Mouse (Mus musculus): ENCODE results near the gene Chpt1. TPM values are rescaled to one million over a fixed set of nuclear protein-coding genes. Genes with fewer than 3 reads are reported as not detected.

The Chpt1 gene
- polyA plus RNA-seq, 1 experiment from 2014 or later, result 14.0 TPM

DNA sequence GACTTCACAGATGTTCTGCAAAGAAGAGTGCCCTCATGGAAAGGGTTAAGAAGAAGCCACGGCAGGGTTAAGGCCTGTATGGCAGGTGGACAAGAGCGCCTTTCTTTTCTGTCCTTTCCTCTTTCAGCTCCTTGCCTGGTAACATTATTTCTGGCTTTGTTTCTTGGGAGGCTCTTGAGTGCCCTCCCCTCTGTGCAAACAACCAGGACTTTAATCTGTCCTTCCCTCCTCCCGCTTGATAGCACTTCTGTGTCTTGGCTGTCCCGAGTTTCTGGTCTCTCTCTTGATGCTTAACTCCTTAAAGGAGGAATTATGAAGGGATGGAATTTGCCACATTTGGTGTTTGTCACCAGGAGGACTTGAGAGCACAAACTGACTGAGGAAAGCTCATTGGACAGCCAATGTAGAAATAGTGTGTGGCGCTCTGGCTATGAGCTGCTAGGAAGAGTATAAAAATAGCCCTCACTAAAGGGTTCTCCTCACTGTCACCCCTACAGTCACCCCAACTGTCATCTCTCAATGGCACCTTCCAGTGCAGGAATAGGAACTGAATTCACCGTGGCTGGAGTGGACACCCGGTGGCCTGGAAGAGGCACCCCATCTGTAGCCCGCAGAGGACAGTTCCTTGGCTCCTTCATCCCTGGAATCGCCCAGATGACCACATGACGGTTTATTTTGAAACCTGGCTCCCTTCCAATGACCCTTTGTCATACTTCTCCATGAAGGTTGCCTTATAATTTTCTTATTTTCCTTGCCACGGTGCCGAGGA lies 6.8 kb upstream of the Chpt1 start:
- no peaks in the 10 kb centered on the region for H3K4me1 ChIP-seq
- H3K27me3 ChIP-seq, result no peaks in the 10 kb centered on the region
- WGBS, result 76% methylated on average over 12 of the region's 12 CpGs
- H3K9ac ChIP-seq, result no peak overlapping the region
- H3K36me3 ChIP-seq, result no peaks in the 10 kb centered on the region
- H3K4me2 ChIP-seq, result no peak overlapping the region
- H3K9me3 ChIP-seq, result no peaks in the 10 kb centered on the region
- H3K27ac ChIP-seq, result no peak overlapping the region
- H3K4me3 ChIP-seq, result no peak overlapping the region
- ATAC-seq (ENCODE audit: insufficient number of reproducible peaks, insufficient read depth, low FRiP score, low TSS enrichment, low read depth), result no peak

- WGBS, result 81% methylated on average over 7 of the region's 7 CpGs
- Histone ChIP-seq H3K36me3 (no peaks in the 10 kb centered on the region), H3K4me3 (no peak overlapping the region), H3K27me3 (no peaks in the 10 kb centered on the region), H3K27ac (no peak overlapping the region), H3K9me3 (no peaks in the 10 kb centered on the region), H3K4me1 (peaks cover 4% of the 10 kb centered on the region), H3K9ac (no peak overlapping the region), H3K4me2 (no peak overlapping the region)
- ATAC-seq (ENCODE audit: insufficient number of reproducible peaks, insufficient read depth, low FRiP score, low TSS enrichment, low read depth), result no peak
Measured at GRCm38 (mm10) chr10:88507691-88508143, 3.8 kb upstream of the Chpt1 start.

DNA sequence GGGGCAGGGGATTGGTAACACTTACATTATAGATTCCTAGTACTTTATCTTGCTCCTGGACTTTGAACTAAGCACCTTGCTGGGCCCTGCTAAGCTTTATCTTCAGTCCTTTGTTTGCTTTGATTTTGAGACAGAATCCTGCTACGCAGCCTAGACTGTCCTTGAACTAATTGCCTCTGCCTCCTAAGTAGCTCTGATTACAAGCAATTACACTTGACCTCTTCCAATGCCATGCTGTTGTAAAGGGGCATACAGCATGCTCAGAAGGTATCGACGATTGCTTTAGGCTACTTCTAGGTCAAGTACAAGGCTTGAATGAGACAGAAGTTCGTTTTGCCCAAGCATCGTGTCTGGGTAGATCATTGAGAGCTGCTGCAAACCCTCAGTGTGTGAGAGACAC lies 1.4 kb upstream of the Chpt1 start:
- H3K9ac ChIP-seq, result no peak overlapping the region
- WGBS, result 41% methylated on average over 5 of the region's 5 CpGs

GRCm38 (mm10) chr10:88504481-88504880 lies 608 bp upstream of the Chpt1 start:
- Histone ChIP-seq H3K4me1 (peaks cover 21% of the 10 kb centered on the region), H3K4me3 (peak overlapping the region; percentile 76; the same call in 1 of the 2 replicates), H3K4me2 (peak overlapping the region; percentile 89), H3K27me3 (no peaks in the 10 kb centered on the region), H3K36me3 (no peaks in the 10 kb centered on the region), H3K27ac (no peak overlapping the region), H3K9me3 (no peaks in the 10 kb centered on the region), H3K9ac (peak overlapping the region; percentile 90; the same call in 1 of the 2 replicates)
- 49% methylated on average over 3 of the region's 3 CpGs for whole genome bisulfite sequencing
- ATAC-seq (ENCODE audit: insufficient number of reproducible peaks, insufficient read depth, low FRiP score, low TSS enrichment, low read depth), result no peak

More for the DNA sequence above, 1.4 kb upstream of the Chpt1 start:
- Histone ChIP-seq H3K36me3 (no peaks in the 10 kb centered on the region), H3K4me2 (no peak overlapping the region), H3K27me3 (no peaks in the 10 kb centered on the region), H3K27ac (no peak overlapping the region), H3K4me1 (peaks cover 21% of the 10 kb centered on the region), H3K9me3 (no peaks in the 10 kb centered on the region), H3K4me3 (no peak overlapping the region)
- ATAC-seq (ENCODE audit: insufficient number of reproducible peaks, insufficient read depth, low FRiP score, low TSS enrichment, low read depth), result no peak

GRCm38 (mm10) chr10:88502919-88503318 lies 954 bp downstream of the Chpt1 start:
- Histone ChIP-seq H3K4me3 (peak overlapping the region; percentile 76), H3K36me3 (no peaks in the 10 kb centered on the region), H3K4me1 (peaks cover 25% of the 10 kb centered on the region), H3K9ac (peak overlapping the region; percentile 90), H3K27me3 (no peaks in the 10 kb centered on the region), H3K4me2 (peak overlapping the region; percentile 89), H3K9me3 (no peaks in the 10 kb centered on the region), H3K27ac (peak overlapping the region; percentile 71; the same call in 1 of the 2 replicates)
- 44% methylated on average over 4 of the region's 4 CpGs for WGBS
- ATAC-seq (ENCODE audit: insufficient number of reproducible peaks, insufficient read depth, low FRiP score, low TSS enrichment, low read depth), result no peak

DNA sequence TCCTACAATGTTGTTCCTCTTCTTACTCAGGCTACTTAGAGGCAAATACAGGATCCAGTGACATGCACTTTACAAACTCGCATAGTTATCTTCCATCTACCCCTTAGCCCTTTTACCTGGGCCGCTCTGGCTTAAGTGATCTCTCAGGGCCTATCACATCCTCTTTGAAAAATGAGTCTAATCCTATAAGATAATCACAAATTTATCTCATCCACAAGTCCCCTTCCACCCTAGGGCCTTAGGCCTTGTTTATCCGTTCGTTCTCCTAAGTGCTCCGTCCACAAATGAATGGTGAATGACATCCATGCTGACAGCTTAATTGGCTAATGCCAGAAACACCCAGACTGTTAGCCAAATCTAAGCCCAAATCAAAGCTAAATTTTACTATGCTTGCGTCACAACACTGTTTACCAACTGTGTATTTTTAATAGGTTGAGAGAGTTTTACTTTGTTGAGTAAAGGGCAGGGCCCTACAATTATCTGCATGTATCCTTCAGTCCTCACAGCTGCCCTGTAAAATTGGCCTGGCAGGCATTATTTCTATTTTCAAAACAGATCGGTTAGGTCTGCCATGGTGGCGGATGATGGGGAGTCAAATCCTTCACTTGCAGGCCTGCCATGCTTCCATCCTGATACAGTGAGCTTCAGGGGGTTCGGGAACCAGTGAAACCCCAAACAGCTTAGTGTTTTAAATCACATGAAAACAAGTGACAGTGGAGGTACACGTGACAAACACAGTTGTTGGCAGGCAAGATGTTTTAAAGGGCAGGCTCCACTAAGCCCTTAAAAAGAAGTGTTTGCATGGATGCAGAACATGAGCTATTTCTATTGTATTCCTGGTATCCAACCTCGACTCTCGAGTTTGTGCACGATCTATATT lies 1.7 kb downstream of the Chpt1 start:
- Histone ChIP-seq H3K9ac (no peak overlapping the region; the same call in 1 of the 2 replicates), H3K27me3 (no peaks in the 10 kb centered on the region), H3K4me3 (peak overlapping the region; percentile 76), H3K9me3 (no peaks in the 10 kb centered on the region), H3K4me2 (peak overlapping the region; percentile 89), H3K27ac (no peak overlapping the region), H3K4me1 (peaks cover 27% of the 10 kb centered on the region), H3K36me3 (no peaks in the 10 kb centered on the region)
- ATAC-seq (ENCODE audit: insufficient number of reproducible peaks, insufficient read depth, low FRiP score, low TSS enrichment, low read depth), result no peak
- 56% methylated on average over 13 of the region's 13 CpGs for WGBS

DNA sequence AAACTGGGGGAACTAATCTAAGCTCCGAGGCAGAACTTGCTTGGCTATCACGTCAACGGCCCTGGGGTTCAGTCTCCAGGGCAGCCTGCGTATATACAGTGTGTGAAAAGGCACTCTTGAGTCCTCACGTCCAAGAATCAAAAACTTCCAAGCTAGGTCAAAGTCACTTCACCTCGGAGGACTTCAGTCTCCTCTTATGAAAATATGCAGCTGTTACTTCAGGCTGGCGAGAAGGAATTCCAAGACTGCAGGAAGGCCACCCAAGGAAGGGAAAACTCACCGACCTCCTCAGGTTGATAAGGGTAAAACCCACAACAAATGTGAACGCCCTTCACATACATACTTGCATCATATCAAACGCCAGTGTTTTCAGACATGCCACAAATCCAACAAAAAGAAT lies 2.5 kb downstream of the Chpt1 start:
- Histone ChIP-seq H3K4me3 (no peak overlapping the region), H3K36me3 (no peaks in the 10 kb centered on the region), H3K9ac (no peak overlapping the region), H3K27ac (no peak overlapping the region), H3K4me2 (no peak overlapping the region), H3K27me3 (no peaks in the 10 kb centered on the region), H3K9me3 (no peaks in the 10 kb centered on the region), H3K4me1 (peaks cover 34% of the 10 kb centered on the region)
- ATAC-seq (ENCODE audit: insufficient number of reproducible peaks, insufficient read depth, low FRiP score, low TSS enrichment, low read depth), result no peak
- 62% methylated on average over 10 of the region's 10 CpGs for WGBS

DNA sequence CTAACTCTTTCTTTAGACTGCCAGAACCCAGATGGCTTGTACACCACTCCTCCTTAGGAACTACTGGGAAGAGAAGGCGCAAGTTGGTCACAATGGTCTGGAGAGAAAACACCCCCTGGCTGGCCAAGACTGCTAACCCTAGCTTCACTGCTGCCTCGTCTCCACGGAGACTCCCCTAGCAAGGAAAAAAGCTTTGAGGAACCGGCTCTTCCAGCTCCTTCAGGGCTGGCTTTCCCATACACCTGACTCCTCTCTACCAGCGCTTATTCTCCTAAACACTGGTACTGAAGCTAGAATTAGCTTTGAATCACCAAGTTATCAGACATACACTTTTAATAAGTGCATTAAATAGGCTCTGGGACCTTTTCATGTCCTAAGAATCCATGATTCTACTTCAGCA lies 3.9 kb downstream of the Chpt1 start:
- Histone ChIP-seq H3K4me3 (no peak overlapping the region), H3K9ac (no peak overlapping the region), H3K4me2 (no peak overlapping the region), H3K27ac (no peak overlapping the region), H3K9me3 (no peaks in the 10 kb centered on the region), H3K4me1 (peaks cover 40% of the 10 kb centered on the region), H3K27me3 (no peaks in the 10 kb centered on the region), H3K36me3 (no peaks in the 10 kb centered on the region)
- WGBS, result 64% methylated on average over 5 of the region's 5 CpGs
- ATAC-seq (ENCODE audit: insufficient number of reproducible peaks, insufficient read depth, low FRiP score, low TSS enrichment, low read depth), result no peak

GRCm38 (mm10) chr10:88496864-88497564 lies 6.9 kb downstream of the Chpt1 start:
- WGBS, result 45% methylated on average over 11 of the region's 11 CpGs
- no peak for ATAC-seq (ENCODE audit: insufficient number of reproducible peaks, insufficient read depth, low FRiP score, low TSS enrichment, low read depth)
- peaks cover 29% of the 10 kb centered on the region for H3K4me1 ChIP-seq
- no peak overlapping the region for H3K4me2 ChIP-seq
- H3K9me3 ChIP-seq, result no peaks in the 10 kb centered on the region
- no peak overlapping the region for H3K9ac ChIP-seq
- H3K27ac ChIP-seq, result no peak overlapping the region
- no peaks in the 10 kb centered on the region for H3K36me3 ChIP-seq
- H3K27me3 ChIP-seq, result no peaks in the 10 kb centered on the region
- no peak overlapping the region for H3K4me3 ChIP-seq

GRCm38 (mm10) chr10:88494959-88495587 lies 8.8 kb downstream of the Chpt1 start:
- no peak overlapping the region for H3K27ac ChIP-seq
- no peak overlapping the region for H3K4me2 ChIP-seq
- H3K4me3 ChIP-seq, result no peak overlapping the region
- H3K9ac ChIP-seq, result no peak overlapping the region
- H3K4me1 ChIP-seq, result peaks cover 18% of the 10 kb centered on the region
- no peaks in the 10 kb centered on the region for H3K36me3 ChIP-seq
- H3K27me3 ChIP-seq, result no peaks in the 10 kb centered on the region
- no peaks in the 10 kb centered on the region for H3K9me3 ChIP-seq
- WGBS, result 83% methylated on average over 4 of the region's 4 CpGs
- ATAC-seq (ENCODE audit: insufficient number of reproducible peaks, insufficient read depth, low FRiP score, low TSS enrichment, low read depth), result no peak

GRCm38 (mm10) chr10:88492658-88493057 lies 11.2 kb downstream of the Chpt1 start:
- H3K9me3 ChIP-seq, result no peaks in the 10 kb centered on the region
- H3K4me1 ChIP-seq, result peaks cover 14% of the 10 kb centered on the region
- no peak overlapping the region for H3K9ac ChIP-seq
- no peak for ATAC-seq (ENCODE audit: insufficient number of reproducible peaks, insufficient read depth, low FRiP score, low TSS enrichment, low read depth)
- no peak overlapping the region for H3K27ac ChIP-seq
- no peaks in the 10 kb centered on the region for H3K27me3 ChIP-seq
- WGBS, result 86% methylated on average over 8 of the region's 8 CpGs
- H3K4me2 ChIP-seq, result no peak overlapping the region
- H3K4me3 ChIP-seq, result no peak overlapping the region
- no peaks in the 10 kb centered on the region for H3K36me3 ChIP-seq

Data from embryonic facial prominence, embryonic 13.5 days (tissue).